Mouse (Mus musculus) CD4-positive helper T cell, adult 2 months (primary cell): Measurements from ENCODE around the gene Ntm.

Experiments used
- DNase-seq: peaks from one replicate; pipeline ENCODE4 v3.0.0-alpha.2; 2012; ENCODE audit warnings: low read depth, missing footprints, low spot score

The Ntm gene

DNA sequence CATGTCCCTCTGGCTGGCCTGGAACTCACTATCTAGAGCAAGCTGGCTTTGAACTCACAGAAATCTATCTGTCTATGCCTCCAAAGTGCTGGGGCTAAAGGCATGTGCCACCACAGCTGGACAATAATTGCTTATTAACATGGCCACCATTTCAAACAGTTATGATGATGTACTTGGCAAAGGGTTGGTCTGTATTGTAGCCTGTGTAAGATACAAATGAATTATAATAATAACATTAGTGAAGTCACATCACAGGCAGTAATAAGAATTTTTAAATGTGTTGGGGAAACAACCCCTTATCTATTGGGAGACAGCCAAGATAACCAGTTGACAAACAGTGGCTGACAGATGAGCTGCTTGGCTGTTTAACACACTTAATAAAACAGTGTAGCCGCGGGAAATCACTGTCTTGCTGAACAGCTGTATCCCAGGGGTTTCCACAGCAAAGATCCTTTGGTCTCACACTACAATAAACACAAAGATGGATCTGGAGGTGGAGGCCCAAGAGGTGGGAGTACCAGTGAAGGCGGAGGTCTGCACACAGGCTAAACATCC, 302.8 kb downstream of the Ntm start:
- DNase-seq = no peak

DNA sequence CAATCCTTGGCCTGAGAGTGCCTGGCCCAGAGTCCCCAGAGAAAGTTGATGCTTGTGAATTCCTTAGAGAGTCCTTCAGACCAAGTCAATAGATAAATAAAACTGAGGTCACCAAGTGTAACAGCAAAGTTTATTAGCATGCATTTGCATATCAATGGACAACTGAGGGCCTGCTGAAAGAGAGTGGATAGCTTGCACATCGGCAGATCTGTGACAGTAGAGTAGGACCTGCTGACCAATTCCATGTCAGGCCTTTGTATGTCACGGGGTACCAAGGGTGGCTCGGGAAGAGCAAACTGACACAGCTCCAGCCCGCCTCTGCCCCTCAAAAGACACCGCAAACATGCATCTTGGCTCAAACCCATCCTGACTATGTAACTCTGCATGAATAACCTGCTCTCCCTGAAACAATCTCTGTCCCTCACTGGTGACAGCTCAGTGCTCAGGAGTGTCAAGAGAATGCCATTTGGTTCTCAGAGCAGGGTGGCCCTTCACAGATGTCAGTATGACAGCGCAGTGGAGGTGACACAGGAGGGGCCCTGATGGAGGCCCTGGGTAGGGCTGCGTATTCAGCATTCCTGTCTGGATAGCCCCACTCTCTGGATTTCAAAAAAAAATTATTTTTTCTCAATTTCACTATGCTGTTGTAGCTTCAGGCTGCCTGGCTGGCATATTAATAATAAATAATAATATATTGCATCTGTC, 305.0 kb downstream of the Ntm start:
- DNase-seq = no peak

DNA sequence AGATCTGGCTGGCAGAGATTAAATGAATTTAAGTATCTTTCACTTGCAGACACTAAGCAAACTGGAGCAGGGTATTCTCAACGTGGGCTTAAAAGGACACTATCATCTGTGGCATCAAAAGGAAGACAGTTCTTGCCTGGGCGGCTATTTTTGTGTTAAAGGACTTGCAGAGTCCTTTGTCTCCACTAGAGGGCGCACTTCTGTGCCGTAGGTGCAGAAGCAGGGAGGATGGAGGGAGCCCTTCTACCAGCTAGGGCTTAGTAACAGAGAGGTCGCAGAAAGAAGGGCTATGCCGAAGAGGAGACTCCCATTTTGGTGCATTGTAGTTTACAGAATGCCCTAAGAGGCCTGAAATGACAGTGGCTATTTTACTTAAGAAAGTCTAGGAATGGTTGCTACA, 308.1 kb downstream of the Ntm start:
- DNase-seq = no peak

DNA sequence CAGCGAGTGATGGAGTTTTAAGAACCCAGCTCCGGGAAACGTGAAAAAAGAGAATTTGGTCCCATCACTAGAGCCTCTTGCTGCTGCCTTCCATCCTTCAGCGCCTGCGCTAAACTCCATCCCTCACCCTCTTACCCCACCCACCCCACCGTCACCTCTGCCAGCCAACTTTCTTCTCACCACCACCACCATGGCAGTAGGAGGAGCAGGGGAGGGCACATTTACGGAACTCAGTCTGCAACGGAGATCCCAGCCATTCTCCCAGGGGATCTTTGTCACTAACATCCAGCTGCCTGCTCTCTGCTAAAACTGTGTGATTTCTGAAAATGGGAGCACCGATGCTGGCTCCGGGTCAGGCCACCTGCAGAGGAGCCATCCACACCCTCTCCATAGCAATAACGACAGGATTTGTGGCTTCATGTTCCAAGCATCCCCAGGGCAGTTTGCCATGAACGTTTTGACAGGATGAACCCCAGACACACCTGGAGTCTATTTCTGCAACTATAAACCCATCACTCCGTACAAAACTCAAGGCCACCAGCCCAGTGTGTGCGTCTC, 309.2 kb downstream of the Ntm start:
- DNase-seq = no peak

DNA sequence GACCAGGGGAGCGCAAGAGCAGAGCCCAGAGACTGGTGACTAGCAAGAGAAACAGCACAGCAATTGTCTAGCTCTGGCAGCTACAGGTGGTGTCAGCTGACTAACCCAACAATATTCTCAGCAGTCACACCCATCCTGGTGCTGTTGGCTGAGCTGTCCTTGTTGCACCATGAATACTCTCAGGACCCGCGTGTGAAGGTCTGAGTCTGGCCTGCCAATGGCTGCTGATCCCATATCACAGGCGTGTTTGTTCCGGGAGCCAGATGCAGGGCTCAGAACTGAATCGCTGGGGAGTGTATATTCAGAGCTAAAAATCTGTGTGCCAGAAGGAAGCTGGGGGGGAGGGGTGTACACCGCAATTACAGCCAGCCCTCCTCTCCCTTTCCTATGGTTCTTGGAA, 310.1 kb downstream of the Ntm start:
- DNase-seq = no peak

DNA sequence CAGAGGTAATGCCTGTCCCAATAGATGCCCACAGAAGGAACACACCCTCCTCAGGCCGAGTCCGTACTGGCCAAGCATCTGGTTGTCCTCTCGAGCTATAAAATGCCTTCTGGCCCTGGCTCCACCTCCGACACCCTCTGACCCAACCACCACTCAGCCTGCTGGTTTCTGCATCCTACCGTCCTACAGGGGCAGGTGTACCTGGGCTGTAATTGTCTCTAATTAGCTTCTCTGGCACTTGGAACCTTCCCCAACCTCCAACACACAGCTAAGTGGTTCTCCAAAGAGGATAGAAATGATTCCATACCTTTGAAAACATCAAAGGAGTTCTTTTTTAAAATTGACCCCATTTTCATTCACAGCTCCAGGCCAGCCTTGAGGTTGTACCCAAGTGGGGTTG, 311.1 kb downstream of the Ntm start:
- no peak for DNase-seq

DNA sequence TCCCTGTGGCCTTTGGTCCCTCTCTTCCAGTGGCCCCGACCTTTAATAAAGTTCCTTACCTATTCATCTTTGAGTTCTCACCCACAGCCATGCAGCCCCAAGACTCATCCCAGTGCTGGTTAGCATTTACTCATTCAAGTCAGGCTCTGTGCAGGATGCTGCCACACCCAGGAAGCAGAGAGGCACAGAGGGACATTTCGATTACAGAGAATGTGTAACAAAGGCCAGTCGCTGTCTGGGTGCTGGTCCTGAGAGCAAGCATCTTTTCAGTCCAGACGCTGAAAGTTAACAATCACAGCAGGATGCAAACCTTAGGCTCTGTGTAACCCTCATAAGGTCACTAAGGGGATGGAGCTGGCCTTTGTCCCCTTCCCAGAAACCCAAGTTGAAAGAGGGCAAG, 311.7 kb downstream of the Ntm start:
- DNase-seq = no peak

DNA sequence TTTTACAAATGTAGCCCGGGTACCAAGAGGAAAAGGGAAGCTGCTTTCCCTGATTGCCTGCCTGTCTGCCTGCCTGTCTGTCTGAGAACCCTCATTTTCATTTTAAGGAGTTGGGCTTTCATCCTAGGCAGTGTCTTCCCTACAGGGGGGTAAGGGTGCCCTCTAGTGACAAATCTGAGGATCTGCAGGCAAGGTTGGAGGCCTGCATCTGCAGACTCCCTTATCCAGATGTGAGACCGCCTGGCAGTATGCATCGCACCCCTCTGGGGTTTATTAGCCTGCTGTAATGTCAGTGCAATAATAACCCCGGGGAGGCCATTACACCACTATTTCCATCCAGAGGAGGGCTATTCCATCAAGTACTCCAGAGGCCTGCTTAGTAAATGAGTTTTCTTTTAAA, 312.3 kb downstream of the Ntm start:
- DNase-seq = no peak

DNA sequence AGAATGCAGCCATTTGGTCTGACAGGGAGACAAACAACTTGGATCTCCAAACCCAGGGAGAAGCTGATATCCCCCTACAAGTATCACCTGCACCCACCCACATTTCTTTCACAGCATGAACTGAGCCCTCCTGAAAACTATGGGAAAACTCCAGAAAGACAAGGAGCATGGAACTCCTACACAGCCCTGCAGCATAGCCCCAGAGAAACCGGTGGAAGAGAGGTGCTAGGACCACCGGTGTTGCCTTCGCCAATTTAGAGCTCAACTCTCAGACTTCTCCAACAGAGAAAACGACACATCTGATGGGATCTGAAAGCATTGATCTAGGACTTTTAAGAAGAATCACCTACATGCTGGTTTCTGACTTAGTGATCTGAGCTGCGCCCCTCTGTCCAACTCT, 312.7 kb downstream of the Ntm start:
- DNase-seq = no peak

DNA sequence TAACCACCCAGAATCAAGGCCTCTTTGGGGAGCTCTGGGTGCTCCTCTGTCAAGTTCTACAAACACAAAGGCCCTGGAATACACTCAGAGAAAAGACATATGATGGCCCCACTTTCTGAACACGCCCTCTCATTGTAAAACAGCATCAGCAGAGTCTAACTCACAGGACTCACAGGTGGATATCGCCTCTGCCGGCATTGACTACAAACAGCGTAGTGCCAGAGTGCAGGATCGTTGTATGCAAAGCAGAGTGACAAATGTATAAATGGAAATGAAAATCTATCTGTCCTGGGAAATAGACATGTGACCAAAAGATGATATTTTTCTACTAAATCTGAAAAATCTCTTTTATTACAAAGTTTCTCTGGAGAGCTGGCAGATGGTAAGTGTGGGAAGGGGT, 314.7 kb downstream of the Ntm start:
- DNase-seq = no peak

DNA sequence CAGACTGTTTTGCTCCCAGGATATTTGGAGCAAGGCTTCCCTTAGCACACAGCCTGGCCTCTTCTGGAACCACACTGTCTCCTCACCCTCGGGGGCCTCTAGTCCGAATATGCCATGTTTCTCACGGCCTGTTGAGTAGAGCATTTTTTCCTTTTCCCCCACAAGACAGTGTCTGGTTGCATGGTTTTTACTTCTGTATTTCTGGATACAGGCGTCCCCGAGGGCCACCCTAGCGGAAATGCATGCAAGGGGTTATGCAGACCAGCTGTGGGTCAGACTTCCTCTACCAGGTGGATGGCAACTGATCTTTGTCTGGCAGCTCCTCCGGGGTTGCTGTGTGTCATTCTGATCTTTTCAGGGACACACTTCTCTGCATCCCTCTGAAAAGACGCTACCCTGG, 315.2 kb downstream of the Ntm start:
- no peak for DNase-seq

DNA sequence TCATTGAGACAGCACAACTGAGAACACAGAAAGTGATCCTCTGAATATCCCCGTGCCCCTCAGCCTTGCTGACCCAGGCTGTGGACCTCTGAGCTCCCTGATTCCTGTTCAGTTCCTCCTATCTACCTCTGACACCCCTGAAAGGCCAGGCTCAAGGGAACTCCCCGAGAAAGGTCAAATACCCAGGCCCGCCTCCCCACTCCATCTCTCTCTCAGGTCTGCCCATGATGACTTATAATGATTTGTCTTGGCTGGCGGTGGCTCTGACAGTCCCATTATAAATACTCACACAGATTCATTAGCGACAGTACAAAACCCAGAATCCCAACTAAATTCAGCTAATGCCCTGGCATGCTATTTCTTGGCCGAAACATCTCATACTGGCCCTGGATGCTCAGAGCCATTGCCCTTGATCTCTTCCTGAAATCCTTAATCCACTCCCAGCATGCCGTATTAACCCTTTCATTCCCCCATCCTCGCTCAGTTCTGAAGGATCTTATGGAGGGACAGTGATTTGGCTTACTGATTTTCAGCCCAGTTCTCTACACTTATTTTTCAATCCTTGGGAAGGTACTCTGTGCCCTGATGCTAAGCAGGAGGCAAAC, 317.0 kb downstream of the Ntm start:
- no peak for DNase-seq

DNA sequence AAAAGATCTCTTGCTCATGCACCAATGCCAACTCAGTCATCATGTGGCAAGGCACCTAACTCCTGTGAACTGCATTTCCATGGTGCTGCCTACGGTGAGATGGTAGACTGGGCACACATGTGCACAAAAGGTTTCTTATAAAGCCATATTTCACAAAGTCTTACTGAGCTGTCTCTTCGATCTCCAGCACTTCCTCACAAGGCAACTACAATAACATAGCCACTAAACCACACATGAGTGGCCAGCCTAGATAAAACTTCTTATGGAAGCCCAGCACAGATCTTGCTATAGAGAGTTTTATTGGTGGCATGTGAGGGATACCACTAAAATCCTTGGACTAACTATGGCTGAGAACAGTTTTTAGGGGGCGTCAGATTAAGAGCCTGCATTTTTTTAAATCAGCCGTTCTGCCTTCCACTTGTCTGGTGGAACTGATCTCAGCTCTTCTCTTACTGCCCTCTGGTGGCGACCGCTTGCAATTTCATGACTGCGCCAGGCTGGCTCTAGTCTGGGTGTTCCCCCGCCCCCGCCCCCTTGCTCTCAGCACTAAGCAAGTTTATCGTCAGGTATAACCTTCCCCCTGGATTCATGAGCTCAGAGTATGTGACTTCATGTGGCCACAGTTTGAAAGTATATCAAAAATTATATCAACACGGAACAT, 319.8 kb downstream of the Ntm start:
- no peak for DNase-seq

DNA sequence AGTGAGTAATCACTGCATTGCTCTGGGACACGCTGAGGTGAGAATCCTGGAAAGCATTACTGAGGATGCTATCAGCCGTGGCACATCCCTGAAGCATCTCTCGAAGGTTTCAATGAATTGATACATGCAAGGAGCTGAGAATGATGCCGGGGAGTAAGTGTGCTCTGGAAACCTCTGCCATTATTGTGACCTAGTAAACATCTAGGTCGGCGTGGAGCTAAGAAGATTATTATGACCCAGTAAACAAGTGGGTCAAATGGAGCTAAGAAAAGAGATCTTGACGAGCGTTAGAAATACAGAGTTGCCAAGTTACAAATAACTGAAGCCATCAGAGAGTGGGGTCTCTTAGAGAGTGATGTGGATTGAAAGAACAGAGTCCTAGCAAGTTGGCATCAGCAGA, 325.6 kb downstream of the Ntm start:
- DNase-seq = no peak

DNA sequence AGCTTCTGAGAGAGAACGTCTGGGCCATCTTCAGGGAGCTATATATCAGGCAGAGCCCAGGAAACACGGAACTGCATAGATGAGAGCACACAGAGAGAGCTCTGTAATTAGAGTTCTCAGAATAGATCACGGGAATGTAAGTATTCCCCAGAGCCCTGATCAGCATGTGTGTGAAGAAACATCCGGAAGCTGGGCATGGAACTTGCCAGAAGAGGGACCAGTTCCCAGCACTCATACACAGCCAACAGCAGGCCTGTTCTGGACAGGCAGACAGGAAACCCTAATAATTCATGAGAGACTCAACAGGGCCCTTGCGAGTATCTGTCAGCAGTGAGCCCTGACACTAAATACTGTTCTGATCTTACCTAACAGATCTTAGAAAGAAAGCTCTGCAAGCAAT, 345.8 kb downstream of the Ntm start:
- DNase-seq = no peak

DNA sequence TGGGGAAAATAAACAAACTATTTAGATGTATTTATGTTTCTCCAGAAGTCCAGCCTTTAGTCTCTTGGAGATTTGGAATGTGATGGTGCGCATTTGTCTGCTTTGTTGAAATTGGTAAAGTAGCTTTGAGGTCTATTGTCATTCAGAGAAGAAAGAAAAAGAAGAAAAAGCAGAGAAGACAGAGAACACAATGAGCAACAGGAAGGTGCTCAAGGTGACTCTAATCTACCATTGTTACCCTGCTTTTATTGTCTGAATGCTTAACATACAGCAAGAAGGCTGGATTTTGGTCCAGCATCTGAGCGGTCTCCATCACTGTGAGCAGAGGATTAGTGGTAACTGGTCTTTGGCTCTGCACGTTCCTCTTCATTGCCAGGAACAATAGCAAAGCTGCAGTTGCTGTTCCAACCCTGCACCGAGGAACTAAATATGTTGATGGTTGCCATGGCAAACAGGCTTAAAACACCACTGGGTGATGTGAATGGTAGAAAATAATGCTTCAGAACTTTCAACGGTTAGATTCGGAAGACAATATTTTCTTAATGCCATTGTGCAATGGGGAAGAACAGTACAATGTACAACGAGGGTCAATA, 350.8 kb downstream of the Ntm start:
- DNase-seq = no peak

DNA sequence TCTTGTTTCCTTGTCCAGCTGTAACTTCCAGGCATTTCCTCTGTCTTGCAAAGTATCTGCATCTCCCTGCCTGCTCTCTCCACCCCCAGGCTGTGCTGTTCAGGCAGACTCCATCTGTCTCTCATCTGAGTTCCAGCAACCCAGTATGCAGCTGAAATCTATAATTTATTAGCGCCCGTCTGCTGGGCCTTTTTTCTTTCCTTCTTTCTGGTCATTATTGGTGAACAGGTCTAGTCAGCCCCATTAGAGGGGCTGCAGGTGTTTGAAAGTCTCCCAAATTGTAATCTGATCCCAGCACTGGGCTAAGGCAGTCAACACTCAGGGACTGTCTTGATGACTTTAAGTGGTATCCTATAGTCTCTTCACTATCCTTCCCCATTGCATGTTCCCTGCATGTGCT, 352.1 kb downstream of the Ntm start:
- DNase-seq = no peak

DNA sequence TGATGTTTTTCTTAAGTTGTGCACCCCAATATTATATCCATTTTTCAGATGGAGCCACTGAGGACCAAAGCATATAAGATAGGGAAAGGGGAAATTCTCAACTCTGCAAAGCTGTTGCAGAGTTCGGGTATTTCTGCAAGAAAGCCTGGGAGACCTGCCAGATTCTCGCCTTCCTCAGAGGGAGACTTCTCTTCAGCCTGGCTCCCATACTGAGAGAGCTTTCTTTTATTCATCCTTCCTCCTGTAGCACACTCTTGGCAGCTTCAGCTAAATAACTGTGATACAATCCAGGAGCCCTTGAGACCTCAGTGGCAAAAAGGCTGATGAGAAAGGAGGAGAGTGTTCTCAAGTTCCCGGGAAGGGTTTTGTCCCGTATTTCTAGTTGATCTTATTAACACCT, 365.3 kb downstream of the Ntm start:
- DNase-seq = no peak

DNA sequence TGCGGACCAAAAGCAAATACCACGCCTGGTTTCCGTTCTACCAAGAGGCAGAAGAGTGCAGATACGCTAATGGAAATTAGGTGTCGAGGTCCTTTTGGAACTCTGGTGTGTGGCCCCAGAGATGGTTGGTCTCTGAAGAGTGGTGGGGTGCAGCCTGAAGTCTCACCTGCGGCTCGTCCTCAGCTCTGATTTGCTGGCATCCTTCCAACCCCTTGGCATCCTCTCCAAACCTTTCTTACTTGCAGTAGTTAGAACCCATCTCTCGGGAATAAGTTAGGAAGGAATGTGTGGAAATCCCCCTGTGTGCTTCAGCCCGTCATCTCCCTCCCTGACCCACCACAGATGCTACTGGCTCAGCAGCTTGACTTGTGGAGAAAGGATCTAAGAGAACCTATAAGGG, 367.6 kb downstream of the Ntm start:
- DNase-seq = no peak

DNA sequence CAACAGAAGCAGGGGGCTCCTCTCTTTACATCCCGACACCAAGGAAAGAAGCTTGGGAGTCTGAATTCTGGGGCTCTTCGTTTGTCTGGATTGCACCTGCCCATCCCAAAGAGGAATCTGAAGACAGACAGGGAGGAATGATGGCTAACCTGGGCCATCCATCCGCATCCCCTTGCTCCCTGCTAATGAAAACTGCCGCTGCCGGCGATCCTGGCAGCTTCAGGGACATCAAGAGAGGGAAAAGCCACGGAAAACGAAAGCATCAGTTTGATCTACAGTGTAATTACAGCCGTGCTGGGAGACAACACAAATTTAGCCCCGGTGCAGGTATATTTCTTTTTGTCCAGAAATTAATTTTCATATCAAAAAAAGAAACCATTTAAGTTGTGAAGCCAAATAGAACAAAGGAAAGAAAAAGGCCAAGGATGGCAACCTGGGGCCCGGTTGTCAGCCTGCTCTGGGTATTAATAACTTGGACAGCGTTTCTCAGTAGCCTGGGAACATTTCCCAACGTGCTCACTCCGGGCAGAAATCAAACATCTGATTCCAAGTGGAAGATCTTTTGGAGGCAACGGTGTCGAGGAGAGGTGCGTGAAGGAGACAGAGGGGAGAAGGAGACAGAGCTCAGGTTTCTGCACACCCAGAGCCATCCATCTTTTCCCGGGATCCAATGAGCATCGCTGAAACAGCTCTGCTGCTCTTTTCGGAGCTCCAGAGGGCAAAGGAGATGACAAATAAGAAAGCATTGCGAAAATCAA, 368.2 kb downstream of the Ntm start:
- DNase-seq = no peak

DNA sequence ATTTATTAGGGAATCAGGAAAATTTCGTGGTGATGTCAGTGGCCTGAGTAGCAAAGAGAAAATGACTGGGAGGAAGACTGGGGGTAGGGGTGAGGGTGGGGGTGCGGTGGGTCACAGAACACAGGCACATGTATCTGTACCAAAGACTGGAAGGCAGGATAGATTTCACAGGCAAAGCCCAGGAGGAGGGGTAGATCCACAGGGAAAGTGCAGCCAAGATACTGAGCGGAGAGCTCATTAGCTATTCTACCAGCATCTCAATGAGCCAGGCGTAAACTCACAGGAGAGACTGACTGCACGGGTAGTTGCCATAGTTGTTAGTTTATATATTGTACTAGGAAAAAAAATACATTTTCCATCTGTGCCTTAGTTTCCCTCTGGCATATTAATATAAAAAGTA, 375.6 kb downstream of the Ntm start:
- no peak for DNase-seq

DNA sequence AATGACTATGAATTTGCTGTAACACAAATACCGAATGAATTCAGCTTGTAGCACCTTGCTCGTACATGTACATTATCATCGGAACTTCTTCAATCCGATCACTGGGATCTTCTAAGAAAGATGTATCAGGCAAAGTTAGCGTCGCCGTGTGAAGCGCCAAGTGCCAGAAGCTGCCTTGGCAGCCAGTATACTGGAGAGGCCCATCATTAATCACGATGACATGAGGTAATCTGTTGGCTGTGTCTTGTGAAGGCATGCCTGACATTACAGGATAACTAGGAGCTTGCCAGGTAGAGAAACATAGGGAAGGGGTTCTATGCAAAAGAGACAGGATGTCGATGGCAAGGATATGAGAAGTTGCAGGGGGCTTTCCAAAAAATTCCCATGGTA, 376.6 kb downstream of the Ntm start:
- no peak for DNase-seq
